Mouse (Mus musculus) neural tube, embryonic 15.5 days (tissue): ENCODE data around the gene Vmp1. TPM values are rescaled to one million over a fixed set of nuclear protein-coding genes. Genes with fewer than 3 reads are reported as not detected.

ENCODE experiments used
- ATAC-seq: fragments of 200-750 bp; cut with Nextera tagmentation; 2 replicates; pipeline ENCODE4 v1.8.0; 2017; ENCODE audit warnings: mild to moderate bottlenecking, moderate TSS enrichment, moderate library complexity; ENCODE audit not compliant: low FRiP score
- H3K27ac ChIP-seq: fragments of 300-500 bp; sonication (generic); replicated peaks from 2 replicates; pipeline ENCODE4 v1.5.1; 2015; ENCODE audit warnings: mild to moderate bottlenecking, inconsistent platforms
- H3K27me3 ChIP-seq: fragments of 300-500 bp; sonication (generic); replicated peaks from 2 replicates; pipeline ENCODE4 v1.6.1; 2015; ENCODE audit warnings: inconsistent platforms
- H3K36me3 ChIP-seq: fragments of 300-500 bp; sonication (generic); 2 replicates; pipeline ENCODE4 v1.6.1; 2015; ENCODE audit warnings: inconsistent platforms
- H3K4me1 ChIP-seq: fragments of 300-500 bp; sonication (generic); 2 replicates; pipeline ENCODE4 v1.6.1; 2015; ENCODE audit warnings: inconsistent platforms
- H3K4me2 ChIP-seq: fragments of 300-500 bp; sonication (generic); 2 replicates; pipeline ENCODE4 v1.6.1; 2015; ENCODE audit warnings: inconsistent platforms, mild to moderate bottlenecking, moderate library complexity
- H3K4me3 ChIP-seq: fragments of 300-500 bp; sonication (generic); replicated peaks from 2 replicates; pipeline ENCODE4 v1.5.1; 2015; ENCODE audit warnings: mild to moderate bottlenecking, inconsistent platforms
- H3K9ac ChIP-seq: fragments of 300-500 bp; sonication (generic); replicated peaks from 2 replicates; pipeline ENCODE4 v1.6.1; 2015; ENCODE audit warnings: mild to moderate bottlenecking, inconsistent platforms
- H3K9me3 ChIP-seq: fragments of 300-500 bp; sonication (generic); replicated peaks from 2 replicates; pipeline ENCODE4 v1.6.1; 2016; ENCODE audit warnings: inconsistent platforms
- WGBS: fragments of 180-500 bp; shearing (Covaris S2); methylation state at CpG from one replicate; pipeline ENCODE4 v1.1.7; 2015; ENCODE audit warnings: mixed read lengths; 5-methylcytosine and 5-hydroxymethylcytosine counted together
- polyA plus RNA-seq: library from polyadenylated mRNA; unstranded; fragments of >200 nt; fragmentation: Nextera tagmentation; extraction: Ambion mirVana; gene quantifications from 2 replicates; pipeline ENCODE4 v1.2.1, GENCODE M21; 2015

Vmp1 gene
- polyA plus RNA-seq, 1 experiment from 2014 or later: 126 TPM

DNA sequence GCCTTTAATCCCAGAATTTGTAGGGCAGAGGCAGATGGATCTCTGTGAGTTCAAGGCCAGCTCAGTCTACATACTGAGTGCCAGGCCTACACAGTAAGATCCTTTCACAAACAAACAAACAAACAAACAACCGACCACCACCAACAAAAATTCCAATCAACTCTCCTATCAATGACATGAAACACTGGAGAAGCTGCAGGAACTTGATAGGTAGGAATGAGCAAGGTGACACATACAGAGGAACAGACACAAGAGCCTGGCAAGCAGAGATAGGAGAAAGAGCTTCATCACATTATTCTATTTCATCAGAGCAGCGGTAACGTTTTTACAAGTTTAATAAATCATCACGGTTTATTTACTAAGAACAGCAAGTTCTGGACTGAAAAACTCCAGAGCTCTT, 56.9 kb downstream of the Vmp1 start:
- no peaks in the 10 kb centered on the region for H3K9me3 ChIP-seq

DNA sequence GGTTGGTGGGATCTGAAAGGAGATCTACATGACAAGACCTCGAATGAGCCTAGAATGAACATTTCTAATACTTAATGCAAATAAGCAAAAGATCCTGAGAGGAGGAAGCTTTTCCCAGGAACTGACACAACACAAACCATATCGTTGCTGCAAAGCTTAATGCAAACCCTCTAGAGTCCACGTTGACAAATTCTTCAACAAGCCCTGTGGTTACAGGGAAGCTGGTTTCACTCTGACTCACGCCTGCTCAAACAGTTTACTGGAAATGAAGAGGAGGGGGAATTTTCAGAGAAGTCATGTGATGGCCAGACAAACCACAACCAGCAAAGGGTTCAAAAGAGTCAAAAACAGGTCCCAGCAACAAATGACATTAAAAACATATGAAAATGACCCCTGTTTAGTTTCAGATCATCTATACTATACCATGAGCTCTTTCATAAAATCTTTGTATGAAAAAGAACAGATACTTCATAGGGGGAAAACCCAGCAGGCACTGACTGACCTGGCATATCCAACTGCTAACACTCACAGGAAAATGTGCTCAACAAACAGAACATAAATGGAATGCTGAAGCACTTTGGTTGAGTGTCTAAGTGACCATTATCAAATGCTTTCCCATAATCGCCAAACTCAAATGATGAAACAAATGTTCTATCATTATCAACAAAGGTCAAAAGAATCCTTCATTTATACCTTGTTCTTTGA, 59.2 kb downstream of the Vmp1 start:
- Histone ChIP-seq H3K4me2 (no peak overlapping the region), H3K4me3 (no peak overlapping the region), H3K27ac (no peak overlapping the region), H3K9me3 (no peaks in the 10 kb centered on the region), H3K4me1 (peaks cover 4% of the 10 kb centered on the region; the same call in 1 of the 2 replicates), H3K27me3 (no peaks in the 10 kb centered on the region), H3K9ac (no peak overlapping the region), H3K36me3 (no peaks in the 10 kb centered on the region)
- 86% methylated on average over 5 of the region's 5 CpGs for WGBS
- ATAC-seq: no peak

More for the DNA sequence above, 56.9 kb downstream of the Vmp1 start:
- WGBS: 91% methylated on average over 4 of the region's 4 CpGs
- H3K27ac ChIP-seq: no peak overlapping the region
- H3K4me1 ChIP-seq: peaks cover 4% of the 10 kb centered on the region; the same call in 1 of the 2 replicates
- no peaks in the 10 kb centered on the region for H3K27me3 ChIP-seq
- no peak for ATAC-seq
- H3K4me2 ChIP-seq: no peak overlapping the region
- H3K9ac ChIP-seq: no peak overlapping the region
- H3K4me3 ChIP-seq: no peak overlapping the region
- H3K36me3 ChIP-seq: 0 out of 2 replicates have a peak, but pooled peaks cover 3% of the 10 kb centered on the region

DNA sequence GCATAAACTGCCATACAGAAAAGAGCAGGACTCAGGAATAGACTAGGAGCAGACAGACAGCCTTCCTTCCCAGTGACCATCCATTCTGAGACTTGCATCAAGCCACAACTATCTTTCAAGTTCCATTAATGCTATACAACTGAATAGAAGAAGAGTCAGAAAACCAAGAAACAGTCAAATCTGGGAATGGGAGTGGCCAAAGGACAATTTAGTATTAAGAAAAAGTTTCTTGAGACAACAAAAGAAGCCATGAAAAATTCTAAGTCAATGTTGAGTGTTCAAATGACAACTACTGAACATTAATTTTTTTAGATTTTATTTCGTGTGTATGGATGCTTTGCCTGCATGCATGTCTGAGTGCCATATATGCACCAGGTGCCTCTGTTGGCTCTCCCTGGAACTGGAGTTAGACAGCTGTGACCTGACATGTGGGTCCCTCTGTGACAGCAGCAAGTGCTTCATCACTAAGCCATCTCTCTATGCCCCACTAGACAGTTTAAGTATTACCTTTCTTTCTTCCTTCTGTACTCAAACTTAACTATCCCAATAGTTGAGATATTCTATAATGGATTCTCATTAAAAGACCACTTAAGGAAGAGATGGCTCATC, 60.1 kb downstream of the Vmp1 start:
- H3K4me2 ChIP-seq: no peak overlapping the region
- no peaks in the 10 kb centered on the region for H3K9me3 ChIP-seq
- no peak overlapping the region for H3K9ac ChIP-seq
- WGBS: 100% methylated on average over 1 of the region's 1 CpGs
- peaks cover 4% of the 10 kb centered on the region; the same call in 1 of the 2 replicates for H3K4me1 ChIP-seq
- no peak overlapping the region for H3K27ac ChIP-seq
- no peak for ATAC-seq
- no peaks in the 10 kb centered on the region for H3K27me3 ChIP-seq
- H3K4me3 ChIP-seq: no peak overlapping the region
- H3K36me3 ChIP-seq: no peaks in the 10 kb centered on the region

DNA sequence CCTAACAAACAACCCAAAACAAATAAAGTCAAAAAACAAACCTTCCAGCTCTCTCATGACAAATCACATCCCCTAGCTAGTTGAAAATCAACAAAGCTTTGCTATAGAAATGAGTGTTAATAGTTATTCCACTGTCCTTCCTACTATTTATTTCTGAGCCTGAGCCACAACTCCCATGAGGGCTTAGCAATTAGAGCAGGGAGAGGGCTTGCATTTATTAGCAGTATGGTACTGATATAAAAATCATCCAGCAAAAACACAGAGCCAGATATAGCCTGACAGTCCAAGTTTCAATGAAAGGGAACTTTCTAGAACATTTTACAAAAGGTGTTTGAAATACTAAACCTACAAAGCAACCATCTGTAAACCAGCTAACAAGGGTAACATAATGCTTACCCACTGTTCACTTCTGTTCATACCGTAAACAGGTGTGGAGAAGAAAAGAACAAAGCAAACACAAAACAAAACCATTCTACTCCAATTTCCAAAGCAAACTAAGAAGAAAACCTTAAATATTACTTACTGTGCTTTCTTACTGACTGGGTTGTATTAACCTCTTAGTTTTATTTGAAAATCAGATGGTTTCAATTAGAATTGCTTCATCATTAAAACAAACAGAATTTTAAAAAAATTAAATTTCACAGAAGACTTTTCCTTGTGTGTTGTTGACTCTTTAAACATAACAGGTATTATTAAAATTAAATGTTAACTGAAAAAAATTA, 61.3 kb downstream of the Vmp1 start:
- ATAC-seq: no peak

DNA sequence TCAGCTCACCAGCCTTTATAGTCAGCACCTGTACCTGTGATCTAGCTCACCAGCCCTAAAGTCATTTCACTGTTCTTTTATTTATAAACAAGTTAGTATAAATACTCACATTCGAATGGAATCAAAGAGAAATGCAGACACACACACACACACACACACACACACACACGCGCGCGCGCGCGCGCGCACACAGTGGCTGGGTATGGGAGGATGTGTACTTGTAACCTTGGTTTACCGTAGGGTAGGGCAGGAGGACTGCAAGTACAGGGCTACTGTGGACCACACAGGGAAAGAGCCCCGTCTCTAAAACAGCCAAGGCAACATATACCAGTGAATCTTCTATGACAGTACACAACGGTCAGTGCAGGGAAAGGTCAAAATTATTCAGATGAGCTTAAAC, 62.5 kb downstream of the Vmp1 start:
- Histone ChIP-seq H3K27me3 (no peaks in the 10 kb centered on the region), H3K4me3 (no peak overlapping the region), H3K4me1 (peaks cover 4% of the 10 kb centered on the region; the same call in 1 of the 2 replicates), H3K27ac (no peak overlapping the region), H3K4me2 (no peak overlapping the region), H3K36me3 (no peaks in the 10 kb centered on the region), H3K9me3 (no peaks in the 10 kb centered on the region), H3K9ac (no peak overlapping the region)
- WGBS: 97% methylated on average over 13 of the region's 13 CpGs
- ATAC-seq: no peak

More for the DNA sequence above, 61.3 kb downstream of the Vmp1 start:
- Histone ChIP-seq H3K36me3 (no peaks in the 10 kb centered on the region), H3K4me2 (no peak overlapping the region), H3K4me1 (peaks cover 4% of the 10 kb centered on the region; the same call in 1 of the 2 replicates), H3K9me3 (no peaks in the 10 kb centered on the region), H3K4me3 (no peak overlapping the region), H3K27me3 (no peaks in the 10 kb centered on the region), H3K27ac (no peak overlapping the region), H3K9ac (no peak overlapping the region)
- WGBS: 84% methylated on average over 1 of the region's 1 CpGs

DNA sequence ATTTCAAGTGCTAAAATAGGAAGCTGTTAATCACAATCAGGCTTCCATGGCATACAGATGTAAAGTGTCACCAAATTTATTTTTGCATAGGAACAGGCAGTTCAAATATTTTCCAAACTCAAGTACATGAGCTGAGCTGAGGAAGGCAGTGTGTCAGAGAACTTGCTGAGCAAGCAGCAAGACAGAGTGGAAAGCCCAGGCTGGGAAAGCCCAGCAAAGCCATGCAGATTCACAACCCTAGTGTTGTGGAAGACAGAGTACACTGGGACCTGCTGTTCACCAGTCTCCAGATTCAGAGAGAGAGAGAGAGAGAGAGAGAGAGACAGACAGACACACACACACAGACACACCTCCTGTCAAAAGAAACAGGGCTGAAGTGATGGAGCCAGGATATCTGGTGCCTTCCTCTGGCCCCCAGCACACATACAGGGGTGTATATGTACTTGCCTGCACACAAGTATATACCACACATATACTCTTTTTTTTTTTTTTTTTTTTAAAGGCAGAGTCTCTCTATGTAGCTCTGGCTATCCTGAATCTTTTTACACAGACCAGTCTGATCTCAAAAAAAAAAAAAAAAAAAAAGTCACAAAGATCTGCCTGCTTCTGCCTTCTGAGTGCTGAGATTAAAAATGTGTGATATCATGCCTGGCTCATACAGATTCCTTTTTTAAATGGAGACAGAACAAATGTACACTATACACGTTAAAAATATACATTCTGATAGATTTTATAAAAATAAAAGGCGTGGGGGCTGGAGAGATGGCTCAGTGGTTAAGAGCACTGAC, 64.9 kb downstream of the Vmp1 start:
- peaks cover 4% of the 10 kb centered on the region; the same call in 1 of the 2 replicates for H3K4me1 ChIP-seq
- no peaks in the 10 kb centered on the region for H3K9me3 ChIP-seq
- H3K9ac ChIP-seq: no peak overlapping the region
- no peak overlapping the region for H3K4me2 ChIP-seq
- no peaks in the 10 kb centered on the region for H3K36me3 ChIP-seq
- no peak overlapping the region for H3K27ac ChIP-seq
- WGBS: 87% methylated on average over 2 of the region's 2 CpGs
- H3K4me3 ChIP-seq: no peak overlapping the region
- no peaks in the 10 kb centered on the region for H3K27me3 ChIP-seq
- no peak for ATAC-seq

DNA sequence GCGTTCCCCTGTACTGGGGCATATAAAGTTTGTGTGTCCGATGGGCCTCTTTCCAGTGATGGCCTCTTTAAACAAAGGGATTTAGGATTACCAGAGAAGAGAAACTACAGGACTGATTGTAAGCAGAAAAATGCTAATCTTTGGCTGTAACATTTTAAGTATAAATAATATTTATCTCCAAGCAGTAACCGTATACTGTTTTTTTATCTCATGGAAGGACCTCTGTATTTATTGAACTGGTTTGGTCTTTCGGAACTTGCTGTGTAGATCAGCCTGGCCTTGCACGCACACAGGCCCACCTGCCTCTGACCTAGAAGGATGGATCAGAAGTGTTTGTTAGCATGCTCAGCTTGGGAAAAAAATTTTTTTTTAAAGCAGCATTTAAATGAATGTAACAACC, 69.0 kb downstream of the Vmp1 start:
- 94% methylated on average over 5 of the region's 5 CpGs for WGBS
- Histone ChIP-seq H3K9me3 (no peaks in the 10 kb centered on the region), H3K27ac (no peak overlapping the region), H3K27me3 (no peaks in the 10 kb centered on the region), H3K4me2 (no peak overlapping the region), H3K4me3 (no peak overlapping the region), H3K9ac (no peak overlapping the region), H3K36me3 (peaks cover 5% of the 10 kb centered on the region; the same call in 1 of the 2 replicates), H3K4me1 (no peaks in the 10 kb centered on the region)
- ATAC-seq: no peak

DNA sequence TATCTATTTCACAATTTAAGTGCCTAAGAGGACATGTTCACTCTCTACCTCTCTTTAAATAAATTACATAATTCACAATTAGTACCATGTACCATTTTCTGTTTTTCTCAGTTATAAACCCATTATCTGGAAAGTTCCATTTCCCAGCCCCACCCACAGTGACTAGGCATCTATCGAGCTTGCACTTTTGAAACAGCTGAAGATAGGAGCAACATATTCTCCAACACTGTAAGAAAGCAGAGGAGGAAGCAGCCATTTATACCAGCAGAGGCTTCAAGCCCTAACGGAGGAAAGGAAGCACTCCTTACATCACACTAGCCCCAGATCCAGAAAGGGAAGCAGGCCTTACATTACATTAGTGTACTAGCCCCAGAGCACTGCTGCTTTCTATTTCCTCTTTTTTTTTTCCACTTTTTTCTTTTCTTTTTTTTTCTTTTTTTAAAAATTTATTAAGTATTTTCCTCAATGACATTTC, 69.5 kb downstream of the Vmp1 start:
- WGBS: 68% methylated on average over 2 of the region's 2 CpGs
- H3K27me3 ChIP-seq: no peaks in the 10 kb centered on the region

DNA sequence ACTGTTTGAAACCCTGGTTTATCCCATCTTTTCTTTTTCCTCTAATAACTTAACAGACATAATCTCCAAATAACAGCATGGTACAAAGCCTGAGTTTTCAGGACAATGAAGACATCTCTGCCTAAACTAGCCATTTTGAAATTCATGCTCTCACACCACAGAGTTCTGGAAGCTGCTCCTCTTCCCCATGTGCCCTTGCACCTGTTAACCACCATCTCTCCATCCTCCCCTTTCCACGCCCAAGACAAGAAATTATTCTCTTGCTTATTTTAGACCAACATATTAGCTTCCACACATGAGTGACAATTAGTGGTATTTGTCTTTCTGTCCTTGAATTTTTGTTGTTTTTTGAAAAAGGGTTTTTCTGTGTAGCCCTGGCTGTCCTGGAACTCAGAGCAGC, 71.6 kb downstream of the Vmp1 start:
- Histone ChIP-seq H3K4me3 (no peak overlapping the region), H3K4me2 (no peak overlapping the region), H3K27me3 (no peaks in the 10 kb centered on the region), H3K27ac (no peak overlapping the region), H3K9ac (no peak overlapping the region), H3K9me3 (no peaks in the 10 kb centered on the region), H3K36me3 (peaks cover 5% of the 10 kb centered on the region; the same call in 1 of the 2 replicates), H3K4me1 (no peaks in the 10 kb centered on the region)
- WGBS: 87% methylated on average over 1 of the region's 1 CpGs
- no peak for ATAC-seq

More for the DNA sequence above, 69.5 kb downstream of the Vmp1 start:
- Histone ChIP-seq H3K27ac (no peak overlapping the region), H3K4me1 (no peaks in the 10 kb centered on the region), H3K4me3 (no peak overlapping the region), H3K36me3 (peaks cover 5% of the 10 kb centered on the region; the same call in 1 of the 2 replicates), H3K9ac (no peak overlapping the region), H3K4me2 (no peak overlapping the region), H3K9me3 (no peaks in the 10 kb centered on the region)
- no peak for ATAC-seq

DNA sequence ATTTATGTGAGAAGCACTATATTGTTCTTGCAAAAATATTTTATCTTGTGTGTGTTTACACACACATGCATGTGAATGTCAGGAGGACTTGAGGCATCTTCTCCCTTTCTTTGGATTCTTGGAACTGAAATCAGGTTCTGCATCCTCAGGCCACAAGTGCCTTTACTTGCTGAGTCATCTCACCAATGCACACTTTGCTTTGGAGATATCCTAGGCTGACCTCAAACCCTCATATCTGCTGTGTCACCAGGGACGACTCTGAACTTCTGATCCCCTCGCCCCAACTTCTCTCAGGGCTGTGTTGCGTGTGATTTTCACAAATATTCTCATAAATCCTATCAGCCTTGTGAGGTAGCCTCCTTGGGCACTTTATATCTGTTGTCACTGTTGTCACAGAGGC, 73.4 kb downstream of the Vmp1 start:
- H3K9me3 ChIP-seq: no peaks in the 10 kb centered on the region
- ATAC-seq: no peak
- no peaks in the 10 kb centered on the region for H3K4me1 ChIP-seq
- 92% methylated on average over 3 of the region's 3 CpGs for WGBS
- no peak overlapping the region for H3K4me2 ChIP-seq
- H3K4me3 ChIP-seq: no peak overlapping the region
- no peak overlapping the region for H3K27ac ChIP-seq
- no peaks in the 10 kb centered on the region for H3K27me3 ChIP-seq
- no peak overlapping the region for H3K9ac ChIP-seq
- H3K36me3 ChIP-seq: peaks cover 16% of the 10 kb centered on the region

DNA sequence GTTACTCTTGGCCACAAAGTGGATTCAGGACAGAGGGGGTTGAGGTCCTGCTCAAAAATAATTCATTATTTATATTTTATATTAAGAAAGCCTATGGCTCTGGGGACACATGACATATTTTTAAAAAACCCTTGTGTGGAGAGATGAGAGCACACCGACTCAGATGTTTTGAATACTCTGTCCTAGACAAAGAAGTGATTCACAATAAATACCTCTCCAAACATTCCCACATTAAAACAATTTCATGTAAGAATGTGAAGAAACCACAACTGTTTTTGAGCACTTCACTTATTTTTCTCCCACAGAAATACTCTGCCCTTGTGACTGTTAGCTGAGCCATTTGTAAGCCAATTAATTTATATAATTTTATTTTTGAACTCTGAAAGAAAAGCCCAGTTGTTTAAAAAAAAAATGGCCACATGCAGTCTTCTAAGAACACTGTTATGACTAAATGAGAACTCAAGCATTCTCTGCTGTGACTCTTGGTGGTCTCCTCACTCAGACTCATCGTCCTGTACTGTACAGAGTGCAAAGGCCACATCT, 75.8 kb downstream of the Vmp1 start:
- H3K9me3 ChIP-seq: no peaks in the 10 kb centered on the region
- no peak overlapping the region for H3K4me2 ChIP-seq
- H3K27me3 ChIP-seq: no peaks in the 10 kb centered on the region
- no peak overlapping the region for H3K27ac ChIP-seq
- H3K36me3 ChIP-seq: peaks cover 16% of the 10 kb centered on the region
- H3K4me3 ChIP-seq: no peak overlapping the region
- no peaks in the 10 kb centered on the region for H3K4me1 ChIP-seq
- no peak for ATAC-seq
- no peak overlapping the region for H3K9ac ChIP-seq
- WGBS: 87% methylated on average over 2 of the region's 2 CpGs
